Mouse (Mus musculus) hindbrain, postnatal 0 days (tissue): ENCODE results near the gene Fitm2. TPM values are rescaled to one million over a fixed set of nuclear protein-coding genes. Genes with fewer than 3 reads are reported as not detected.

Experiments used
- ATAC-seq: fragments of 200-750 bp; cut with Nextera tagmentation; 2 replicates; pipeline ENCODE4 v1.8.0; 2017; ENCODE audit warnings: mild to moderate bottlenecking, moderate TSS enrichment, moderate library complexity
- DNase-seq: peaks from one replicate; pipeline ENCODE4 v3.0.0-alpha.2; 2015; ENCODE audit warnings: low spot score
- H3K27ac ChIP-seq: fragments of 300-500 bp; sonication (generic); 2 replicates; pipeline ENCODE4 v1.5.1; 2014; ENCODE audit warnings: mild to moderate bottlenecking
- H3K27me3 ChIP-seq: fragments of 300-500 bp; sonication (generic); 2 replicates; pipeline ENCODE4 v1.6.1; 2014; ENCODE audit warnings: low read length, mixed read lengths; ENCODE audit not compliant: insufficient read depth
- H3K36me3 ChIP-seq: fragments of 300-500 bp; sonication (generic); 2 replicates; pipeline ENCODE4 v1.6.1; 2014; ENCODE audit warnings: low read length, mixed read lengths; ENCODE audit not compliant: insufficient read depth
- H3K4me1 ChIP-seq: fragments of 300-500 bp; sonication (generic); 2 replicates; pipeline ENCODE4 v1.6.1; 2014; ENCODE audit warnings: antibody characterized with exemption, low read length, mixed read lengths; ENCODE audit not compliant: insufficient read depth
- H3K4me2 ChIP-seq: fragments of 300-500 bp; sonication (generic); 2 replicates; pipeline ENCODE4 v1.6.1; 2014; ENCODE audit warnings: low read depth, mild to moderate bottlenecking, low read length, moderate library complexity, mixed read lengths
- H3K4me3 ChIP-seq: fragments of 300-500 bp; sonication (generic); 2 replicates; pipeline ENCODE4 v1.5.1; 2014; ENCODE audit warnings: low read length
- H3K9ac ChIP-seq: fragments of 300-500 bp; sonication (generic); replicated peaks from 2 replicates; pipeline ENCODE4 v1.6.1; 2014; ENCODE audit warnings: mild to moderate bottlenecking, low read length, moderate library complexity, mixed read lengths
- H3K9me3 ChIP-seq: fragments of 300-500 bp; sonication (generic); 2 replicates; pipeline ENCODE4 v1.6.1; 2016; ENCODE audit warnings: low read length, mixed read lengths
- CTCF ChIP-seq: IDR thresholded peaks from 2 replicates; pipeline ENCODE4 v1.5.1; 2016; ENCODE audit warnings: antibody characterized with exemption, control low read depth, low read depth
- WGBS: fragments of 180-500 bp; shearing (Covaris S2); extraction: QIAGEN DNeasy Blood & Tissue Kit; methylation state at CpG from one replicate; pipeline ENCODE4 v1.1.7; 2014; 5-methylcytosine and 5-hydroxymethylcytosine counted together
- polyA plus RNA-seq: library from polyadenylated mRNA; unstranded; fragments of >200 nt; fragmentation: Nextera tagmentation; extraction: Ambion mirVana; gene quantifications from 2 replicates; pipeline ENCODE4 v1.2.1, GENCODE M21; 2015
- total RNA-seq: library from RNA; depleted of rRNA; stranded (reverse); fragments of >200 nt; gene quantifications from 2 replicates; pipeline ENCODE4 v1.2.3, GENCODE M21; 2014

The Fitm2 gene
- total and polyA plus RNA-seq, 2 experiments from 2014 or later, result 15.1 to 26.5 TPM

- H3K36me3 ChIP-seq, result no peaks in the 10 kb centered on the region
- DNase-seq, result peak; percentile 30
- H3K27ac ChIP-seq, result peak overlapping the region; percentile 56; the same call in 1 of the 2 replicates
- 44% methylated on average over 27 of the region's 27 CpGs for WGBS
- TF ChIP-seq CTCF, result no peak
- peak overlapping the region; percentile 33 for H3K4me2 ChIP-seq
- H3K9ac ChIP-seq, result peak overlapping the region; percentile 33; the same call in 1 of the 2 replicates
- 0 out of 2 replicates have a peak, but pooled peaks cover 11% of the 10 kb centered on the region for H3K4me1 ChIP-seq
- ATAC-seq, result peak; percentile 42; the same call in 1 of the 2 replicates
- H3K4me3 ChIP-seq, result no peak overlapping the region; the same call in 1 of the 2 replicates
- no peaks in the 10 kb centered on the region for H3K9me3 ChIP-seq
- no peaks in the 10 kb centered on the region for H3K27me3 ChIP-seq
Measured at GRCm38 (mm10) chr2:163458539-163459265, 13.7 kb downstream of the Fitm2 start.

GRCm38 (mm10) chr2:163453378-163453777 is 19.1 kb downstream of the Fitm2 start:
- no peak overlapping the region for H3K9ac ChIP-seq
- ATAC-seq, result no peak
- H3K4me1 ChIP-seq, result 0 out of 2 replicates have a peak, but pooled peaks cover 4% of the 10 kb centered on the region
- 90% methylated on average over 13 of the region's 13 CpGs for WGBS
- H3K4me2 ChIP-seq, result no peak overlapping the region
- H3K27ac ChIP-seq, result no peak overlapping the region
- DNase-seq, result no peak
- no peaks in the 10 kb centered on the region for H3K9me3 ChIP-seq
- no peak for TF ChIP-seq CTCF
- peaks cover 10% of the 10 kb centered on the region; the same call in 1 of the 2 replicates for H3K36me3 ChIP-seq
- no peaks in the 10 kb centered on the region for H3K27me3 ChIP-seq
- no peak overlapping the region for H3K4me3 ChIP-seq

GRCm38 (mm10) chr2:163452738-163453137 is 19.7 kb downstream of the Fitm2 start:
- 90% methylated on average over 6 of the region's 6 CpGs for WGBS
- no peak overlapping the region for H3K4me3 ChIP-seq
- DNase-seq (peak; percentile 35), ATAC-seq (no peak)
- H3K36me3 ChIP-seq, result peaks cover 10% of the 10 kb centered on the region; the same call in 1 of the 2 replicates
- H3K27ac ChIP-seq, result no peak overlapping the region
- no peaks in the 10 kb centered on the region for H3K9me3 ChIP-seq
- no peak overlapping the region for H3K4me2 ChIP-seq
- no peaks in the 10 kb centered on the region for H3K4me1 ChIP-seq
- H3K9ac ChIP-seq, result no peak overlapping the region
- no peaks in the 10 kb centered on the region for H3K27me3 ChIP-seq
- peak; percentile 52 for TF ChIP-seq CTCF

- H3K9ac ChIP-seq, result no peak overlapping the region
- no peak overlapping the region for H3K4me2 ChIP-seq
- H3K4me1 ChIP-seq, result no peaks in the 10 kb centered on the region
- DNase-seq (peak; percentile 78), ATAC-seq (peak; percentile 62)
- TF ChIP-seq CTCF, result no peak
- no peaks in the 10 kb centered on the region for H3K9me3 ChIP-seq
- H3K27me3 ChIP-seq, result no peaks in the 10 kb centered on the region
- peaks cover 15% of the 10 kb centered on the region; the same call in 1 of the 2 replicates for H3K36me3 ChIP-seq
- no peak overlapping the region for H3K4me3 ChIP-seq
- 54% methylated on average over 6 of the region's 6 CpGs for WGBS
- no peak overlapping the region; the same call in 1 of the 2 replicates for H3K27ac ChIP-seq
Measured at GRCm38 (mm10) chr2:163450668-163451295, 21.6 kb downstream of the Fitm2 start.

- DNase-seq, result no peak
- 68% methylated on average over 3 of the region's 3 CpGs for WGBS
- no peak for TF ChIP-seq CTCF
- peaks cover 15% of the 10 kb centered on the region; the same call in 1 of the 2 replicates for H3K36me3 ChIP-seq
- no peak overlapping the region for H3K4me2 ChIP-seq
- H3K9ac ChIP-seq, result no peak overlapping the region
- H3K9me3 ChIP-seq, result no peaks in the 10 kb centered on the region
- H3K27me3 ChIP-seq, result no peaks in the 10 kb centered on the region
- no peak for ATAC-seq
- no peaks in the 10 kb centered on the region for H3K4me1 ChIP-seq
- no peak overlapping the region for H3K4me3 ChIP-seq
- H3K27ac ChIP-seq, result no peak overlapping the region
Measured at GRCm38 (mm10) chr2:163449276-163449675, 23.2 kb downstream of the Fitm2 start.

- Histone ChIP-seq H3K4me3 (no peak overlapping the region), H3K4me1 (no peaks in the 10 kb centered on the region), H3K4me2 (no peak overlapping the region), H3K36me3 (peaks cover 15% of the 10 kb centered on the region; the same call in 1 of the 2 replicates), H3K27me3 (no peaks in the 10 kb centered on the region), H3K27ac (no peak overlapping the region), H3K9ac (no peak overlapping the region), H3K9me3 (no peaks in the 10 kb centered on the region)
- WGBS, result 82% methylated on average over 12 of the region's 12 CpGs
- TF ChIP-seq CTCF, result no peak
- no peak for DNase-seq
- no peak for ATAC-seq
Measured at GRCm38 (mm10) chr2:163447375-163447774, 25.1 kb downstream of the Fitm2 start.
